Mouse (Mus musculus): ENCODE results near the gene Map3k14. TPM values are rescaled to one million over a fixed set of nuclear protein-coding genes. Genes with fewer than 3 reads are reported as not detected.

Gene Map3k14
- polyA plus RNA-seq, 1 experiment from 2014 or later, result 5.6 TPM

GRCm38 (mm10) chr11:103221437-103221836 lies 45.8 kb downstream of the Map3k14 start:
- ATAC-seq (ENCODE audit: insufficient number of reproducible peaks, insufficient read depth, low FRiP score, low read depth), result no peak; the same call in 1 of the 2 replicates
- H3K27me3 ChIP-seq (ENCODE audit: control insufficient read depth, insufficient read depth, low read length), result no peaks in the 10 kb centered on the region
- no peak overlapping the region for H3K4me3 ChIP-seq (ENCODE audit: low read depth, low read length)
- no peaks in the 10 kb centered on the region for H3K4me1 ChIP-seq (ENCODE audit: control insufficient read depth, insufficient read depth, low read length)
- H3K9me3 ChIP-seq (ENCODE audit: control insufficient read depth, low read depth, low read length), result no peaks in the 10 kb centered on the region
- H3K36me3 ChIP-seq (ENCODE audit: control insufficient read depth, insufficient read depth, low read length), result peaks cover 20% of the 10 kb centered on the region; the same call in 1 of the 2 replicates
- no peak overlapping the region for H3K9ac ChIP-seq (replicated peaks; ENCODE audit: low read depth, low read length)
- no peak overlapping the region for H3K27ac ChIP-seq (ENCODE audit: low read length)
- 79% methylated on average over 6 of the region's 6 CpGs for whole genome bisulfite sequencing
- no peak overlapping the region for H3K4me2 ChIP-seq (replicated peaks; ENCODE audit: low read depth, low read length)

GRCm38 (mm10) chr11:103219995-103220394 lies 47.3 kb downstream of the Map3k14 start:
- H3K4me1 ChIP-seq (ENCODE audit: control insufficient read depth, insufficient read depth, low read length), result no peaks in the 10 kb centered on the region

DNA sequence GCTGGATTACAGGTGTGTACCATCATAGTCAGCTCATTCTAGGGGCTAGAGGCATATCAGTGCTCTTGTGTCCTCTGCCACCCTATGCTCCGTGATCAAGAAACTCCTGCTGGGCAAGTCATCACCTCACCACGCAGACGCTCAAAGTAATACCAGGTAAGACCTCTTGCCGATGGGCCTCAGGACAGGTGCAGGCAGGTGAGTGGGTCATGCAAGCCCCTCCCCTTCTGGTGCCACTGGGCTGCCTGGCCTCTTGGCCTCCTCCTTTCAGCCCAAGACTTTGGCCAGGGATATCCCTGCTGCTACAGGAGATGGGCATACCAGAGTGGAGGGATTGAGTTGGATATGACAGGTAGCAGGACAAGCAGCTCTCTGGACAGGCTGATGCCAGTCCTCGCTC lies 48.0 kb downstream of the Map3k14 start:
- Histone ChIP-seq H3K4me3 (ENCODE audit: low read depth, low read length) (no peak overlapping the region), H3K27ac (ENCODE audit: low read length) (no peak overlapping the region), H3K36me3 (ENCODE audit: control insufficient read depth, insufficient read depth, low read length) (peaks cover 12% of the 10 kb centered on the region; the same call in 1 of the 2 replicates), H3K4me1 (ENCODE audit: control insufficient read depth, insufficient read depth, low read length) (no peaks in the 10 kb centered on the region), H3K9me3 (ENCODE audit: control insufficient read depth, low read depth, low read length) (no peaks in the 10 kb centered on the region), H3K27me3 (ENCODE audit: control insufficient read depth, insufficient read depth, low read length) (no peaks in the 10 kb centered on the region), H3K4me2 (replicated peaks; ENCODE audit: low read depth, low read length) (no peak overlapping the region), H3K9ac (replicated peaks; ENCODE audit: low read depth, low read length) (no peak overlapping the region)
- ATAC-seq (ENCODE audit: insufficient number of reproducible peaks, insufficient read depth, low FRiP score, low read depth), result no peak
- 82% methylated on average over 5 of the region's 5 CpGs for WGBS

More at GRCm38 (mm10) chr11:103219995-103220394, 47.3 kb downstream of the Map3k14 start:
- no peak overlapping the region for H3K27ac ChIP-seq (ENCODE audit: low read length)
- ATAC-seq (ENCODE audit: insufficient number of reproducible peaks, insufficient read depth, low FRiP score, low read depth), result no peak
- WGBS, result 78% methylated on average over 4 of the region's 4 CpGs
- no peak overlapping the region for H3K4me2 ChIP-seq (replicated peaks; ENCODE audit: low read depth, low read length)
- H3K36me3 ChIP-seq (ENCODE audit: control insufficient read depth, insufficient read depth, low read length), result peaks cover 17% of the 10 kb centered on the region; the same call in 1 of the 2 replicates
- no peaks in the 10 kb centered on the region for H3K27me3 ChIP-seq (ENCODE audit: control insufficient read depth, insufficient read depth, low read length)
- H3K9ac ChIP-seq (replicated peaks; ENCODE audit: low read depth, low read length), result no peak overlapping the region
- H3K4me3 ChIP-seq (ENCODE audit: low read depth, low read length), result no peak overlapping the region
- no peaks in the 10 kb centered on the region for H3K9me3 ChIP-seq (ENCODE audit: control insufficient read depth, low read depth, low read length)

GRCm38 (mm10) chr11:103218517-103218901 lies 48.8 kb downstream of the Map3k14 start:
- Histone ChIP-seq H3K9ac (replicated peaks; ENCODE audit: low read depth, low read length) (no peak overlapping the region), H3K4me3 (ENCODE audit: low read depth, low read length) (peak overlapping the region; percentile 43), H3K27me3 (ENCODE audit: control insufficient read depth, insufficient read depth, low read length) (no peaks in the 10 kb centered on the region), H3K27ac (ENCODE audit: low read length) (no peak overlapping the region), H3K36me3 (ENCODE audit: control insufficient read depth, insufficient read depth, low read length) (peaks cover 10% of the 10 kb centered on the region; the same call in 1 of the 2 replicates), H3K4me2 (replicated peaks; ENCODE audit: low read depth, low read length) (peak overlapping the region; percentile 92), H3K9me3 (ENCODE audit: control insufficient read depth, low read depth, low read length) (no peaks in the 10 kb centered on the region), H3K4me1 (ENCODE audit: control insufficient read depth, insufficient read depth, low read length) (no peaks in the 10 kb centered on the region)
- ATAC-seq (ENCODE audit: insufficient number of reproducible peaks, insufficient read depth, low FRiP score, low read depth), result no peak
- 25% methylated on average over 6 of the region's 6 CpGs for WGBS

DNA sequence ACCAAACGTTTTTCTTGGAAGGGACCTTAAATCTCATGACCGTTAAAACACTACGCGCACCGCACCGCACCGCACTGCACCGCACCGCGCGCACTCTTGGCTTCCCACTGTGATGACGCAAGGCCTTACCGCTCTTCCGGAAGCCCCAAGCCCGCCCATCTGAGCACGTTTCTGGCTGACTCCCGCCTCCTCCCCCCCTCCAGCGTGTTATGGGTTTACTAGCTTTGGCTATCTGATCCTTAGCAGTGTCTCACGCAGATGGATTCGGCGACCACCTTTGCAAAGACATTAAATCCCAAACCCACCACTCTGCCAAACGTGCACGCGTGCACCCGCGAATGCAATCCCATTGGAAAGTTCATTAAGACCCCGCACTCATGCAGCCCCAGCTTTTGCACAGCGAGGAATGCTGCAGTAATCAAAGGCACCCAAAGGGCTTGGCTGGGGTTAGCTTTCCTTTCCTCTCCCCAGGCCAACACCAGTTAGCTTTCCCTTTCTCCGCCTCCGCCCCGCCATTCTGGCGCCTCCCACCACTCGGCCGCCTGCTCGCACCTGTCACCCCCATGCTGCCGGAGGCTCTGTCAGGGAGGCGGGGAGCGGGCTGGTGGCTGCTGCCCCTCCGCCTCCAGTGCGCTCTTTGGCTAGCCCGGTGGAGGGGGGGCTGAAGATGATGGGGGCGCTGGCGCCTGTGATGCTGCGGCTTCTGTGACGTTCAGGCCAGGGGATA lies 49.3 kb downstream of the Map3k14 start, which contains the start of gene Spata32:
Gene Spata32, minus strand, starts transcription at position 643 of the 727 bp plus-strand sequence.
- Histone ChIP-seq H3K36me3 (ENCODE audit: control insufficient read depth, insufficient read depth, low read length) (peaks cover 8% of the 10 kb centered on the region; the same call in 1 of the 2 replicates), H3K27me3 (ENCODE audit: control insufficient read depth, insufficient read depth, low read length) (no peaks in the 10 kb centered on the region), H3K4me2 (replicated peaks; ENCODE audit: low read depth, low read length) (peak within 1 kb of the TSS; percentile 92), H3K27ac (ENCODE audit: low read length) (no peak within 1 kb of the TSS; the same call in 1 of the 2 replicates), H3K4me3 (ENCODE audit: low read depth, low read length) (peak within 1 kb of the TSS; percentile 43), H3K9ac (replicated peaks; ENCODE audit: low read depth, low read length) (peak within 1 kb of the TSS; percentile 18; the same call in 1 of the 2 replicates), H3K4me1 (ENCODE audit: control insufficient read depth, insufficient read depth, low read length) (no peaks in the 10 kb centered on the region), H3K9me3 (ENCODE audit: control insufficient read depth, low read depth, low read length) (no peaks in the 10 kb centered on the region)
- ATAC-seq (ENCODE audit: insufficient number of reproducible peaks, insufficient read depth, low FRiP score, low read depth), result peak; percentile 72
- WGBS, result 1% methylated on average over 45 of the region's 45 CpGs

GRCm38 (mm10) chr11:103215355-103215754 lies 51.9 kb downstream of the Map3k14 start:
- no peaks in the 10 kb centered on the region for H3K4me1 ChIP-seq (ENCODE audit: control insufficient read depth, insufficient read depth, low read length)
- H3K4me3 ChIP-seq (ENCODE audit: low read depth, low read length), result no peak overlapping the region
- no peaks in the 10 kb centered on the region for H3K9me3 ChIP-seq (ENCODE audit: control insufficient read depth, low read depth, low read length)
- no peaks in the 10 kb centered on the region for H3K27me3 ChIP-seq (ENCODE audit: control insufficient read depth, insufficient read depth, low read length)
- no peak overlapping the region for H3K4me2 ChIP-seq (replicated peaks; ENCODE audit: low read depth, low read length)
- no peak overlapping the region for H3K9ac ChIP-seq (replicated peaks; ENCODE audit: low read depth, low read length)
- H3K36me3 ChIP-seq (ENCODE audit: control insufficient read depth, insufficient read depth, low read length), result peaks cover 2% of the 10 kb centered on the region; the same call in 1 of the 2 replicates
- WGBS, result 69% methylated on average over 1 of the region's 1 CpGs
- ATAC-seq (ENCODE audit: insufficient number of reproducible peaks, insufficient read depth, low FRiP score, low read depth), result no peak
- no peak overlapping the region for H3K27ac ChIP-seq (ENCODE audit: low read length)

DNA sequence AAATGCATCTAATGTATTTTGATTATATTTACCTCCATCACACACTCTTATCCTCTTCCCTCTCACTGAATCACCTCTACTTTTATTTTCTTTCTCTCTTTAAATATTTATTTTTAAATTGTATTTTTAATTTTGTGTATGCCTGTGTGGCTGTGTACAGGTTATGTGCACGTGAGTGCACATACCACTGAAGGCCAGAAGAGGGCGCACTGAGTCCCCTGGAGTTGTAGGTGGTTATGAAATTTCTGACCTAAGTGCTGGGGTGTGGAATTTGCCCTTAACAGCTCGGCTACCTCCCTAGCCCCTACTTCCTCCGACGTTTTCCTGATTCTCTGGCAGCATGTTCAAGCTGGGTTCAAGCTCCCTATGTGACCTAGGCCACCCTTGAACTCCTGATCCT lies 53.6 kb downstream of the Map3k14 start:
- H3K36me3 ChIP-seq (ENCODE audit: control insufficient read depth, insufficient read depth, low read length), result no peaks in the 10 kb centered on the region
- no peak overlapping the region for H3K9ac ChIP-seq (replicated peaks; ENCODE audit: low read depth, low read length)
- H3K4me2 ChIP-seq (replicated peaks; ENCODE audit: low read depth, low read length), result no peak overlapping the region
- H3K27me3 ChIP-seq (ENCODE audit: control insufficient read depth, insufficient read depth, low read length), result no peaks in the 10 kb centered on the region
- no peaks in the 10 kb centered on the region for H3K4me1 ChIP-seq (ENCODE audit: control insufficient read depth, insufficient read depth, low read length)
- WGBS, result 82% methylated on average over 5 of the region's 5 CpGs
- H3K9me3 ChIP-seq (ENCODE audit: control insufficient read depth, low read depth, low read length), result no peaks in the 10 kb centered on the region
- H3K27ac ChIP-seq (ENCODE audit: low read length), result no peak overlapping the region
- H3K4me3 ChIP-seq (ENCODE audit: low read depth, low read length), result no peak overlapping the region
- no peak for ATAC-seq (ENCODE audit: insufficient number of reproducible peaks, insufficient read depth, low FRiP score, low read depth)

DNA sequence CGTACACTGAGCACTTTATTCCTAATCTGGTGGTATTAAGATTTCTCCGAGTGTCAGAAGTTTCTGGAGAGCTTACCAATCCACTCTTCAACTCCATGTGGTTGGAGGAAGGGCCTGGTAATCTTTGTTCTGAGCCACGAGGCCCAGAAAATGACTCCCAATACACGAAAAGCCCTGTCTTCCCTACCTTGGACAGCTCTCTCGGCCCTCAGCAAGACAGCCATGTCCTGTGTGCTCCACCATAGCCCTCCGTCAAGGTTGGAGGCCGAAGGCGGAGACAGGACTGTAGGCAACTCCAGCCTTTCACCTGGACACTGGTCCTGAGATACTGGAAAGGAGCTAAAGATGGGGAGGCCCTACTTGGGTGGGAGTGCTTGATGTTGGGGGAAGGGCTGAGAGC lies 57.0 kb downstream of the Map3k14 start:
- no peak for ATAC-seq (ENCODE audit: insufficient number of reproducible peaks, insufficient read depth, low FRiP score, low read depth)
- Histone ChIP-seq H3K4me1 (ENCODE audit: control insufficient read depth, insufficient read depth, low read length) (no peaks in the 10 kb centered on the region), H3K4me2 (replicated peaks; ENCODE audit: low read depth, low read length) (no peak overlapping the region), H3K4me3 (ENCODE audit: low read depth, low read length) (no peak overlapping the region), H3K9me3 (ENCODE audit: control insufficient read depth, low read depth, low read length) (no peaks in the 10 kb centered on the region), H3K9ac (replicated peaks; ENCODE audit: low read depth, low read length) (no peak overlapping the region), H3K27ac (ENCODE audit: low read length) (no peak overlapping the region), H3K36me3 (ENCODE audit: control insufficient read depth, insufficient read depth, low read length) (no peaks in the 10 kb centered on the region), H3K27me3 (ENCODE audit: control insufficient read depth, insufficient read depth, low read length) (no peaks in the 10 kb centered on the region)
- 59% methylated on average over 8 of the region's 8 CpGs for WGBS
